Mouse (Mus musculus): ENCODE results near the gene Nfe2.

The Nfe2 gene

DNA sequence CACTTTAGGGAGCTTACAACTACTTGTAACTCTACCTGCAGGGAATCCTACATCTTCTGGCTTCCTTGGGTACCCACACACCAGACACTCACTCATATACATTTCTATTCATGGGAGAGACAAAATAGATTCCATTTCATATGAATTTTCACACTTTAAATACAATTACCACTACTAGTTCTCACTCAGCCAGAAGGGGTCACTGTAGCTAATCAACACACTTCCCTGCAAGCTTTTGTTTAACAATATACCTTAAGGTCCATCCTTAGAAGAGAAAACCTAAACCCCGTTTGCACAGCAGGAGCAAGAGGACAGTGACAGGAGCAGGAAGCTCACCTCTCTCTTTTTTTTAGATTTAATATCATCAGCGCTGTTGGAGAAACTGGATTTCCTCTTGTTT, 53.0 kb downstream of the Nfe2 start:
- no peak for DNase-seq

DNA sequence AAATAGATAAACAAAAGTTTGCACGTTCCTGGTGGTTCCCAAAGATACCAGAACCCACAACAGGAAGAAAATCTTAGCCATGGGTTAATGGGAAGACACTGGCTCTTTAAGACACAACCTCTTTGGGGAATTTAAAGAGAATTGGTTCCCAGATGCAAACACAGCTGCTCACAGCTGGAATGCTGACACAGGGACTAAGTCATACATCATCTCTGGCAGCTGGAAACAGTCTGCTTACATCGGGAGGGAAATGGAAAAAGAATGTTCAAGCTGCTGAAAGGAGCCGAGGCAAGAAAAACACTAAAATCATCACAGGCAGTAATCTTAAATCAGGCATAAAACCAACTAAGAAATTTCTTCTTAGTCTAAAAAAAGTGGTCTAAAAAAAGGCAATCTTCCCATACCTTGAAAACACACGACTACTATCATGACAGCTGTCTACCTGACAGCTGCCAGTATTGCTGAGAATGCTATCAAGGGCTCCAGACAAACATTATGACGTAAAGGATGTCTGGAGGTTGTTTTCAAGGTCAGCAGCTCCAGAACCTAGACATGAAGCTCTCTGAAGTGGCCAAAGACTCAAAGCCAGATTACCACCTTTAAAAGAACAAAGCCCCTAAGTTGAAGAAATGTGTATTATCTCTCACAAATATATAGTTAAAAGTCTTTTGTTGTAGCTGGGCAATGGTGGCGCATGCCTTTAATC, 56.0 kb downstream of the Nfe2 start:
- DNase-seq, result no peak
